Mouse (Mus musculus): ENCODE data around the gene Sh3pxd2a. TPM values are rescaled to one million over a fixed set of nuclear protein-coding genes. Genes with fewer than 3 reads are reported as not detected.

The Sh3pxd2a gene
- polyA plus RNA-seq, 1 experiment from 2014 or later: 1.8 TPM

- ATAC-seq: no peak
- H3K4me1 ChIP-seq (ENCODE audit: control insufficient read depth, insufficient read depth, low read depth, low read length): peaks cover 3% of the 10 kb centered on the region; the same call in 1 of the 2 replicates
- 81% methylated on average over 6 of the region's 6 CpGs for WGBS
- H3K9ac ChIP-seq (ENCODE audit: low read depth, low read length): no peak overlapping the region
- H3K9me3 ChIP-seq (ENCODE audit: control insufficient read depth, low read length): no peaks in the 10 kb centered on the region
- no peak overlapping the region for H3K4me2 ChIP-seq (ENCODE audit: low read length)
- no peaks in the 10 kb centered on the region for H3K27me3 ChIP-seq (replicated peaks; ENCODE audit: control insufficient read depth, insufficient read depth, low read length)
- no peak overlapping the region for H3K27ac ChIP-seq (ENCODE audit: low read depth, low read length)
- no peaks in the 10 kb centered on the region; the same call in 1 of the 2 replicates for H3K36me3 ChIP-seq (ENCODE audit: control insufficient read depth, insufficient read depth, low read length)
- H3K4me3 ChIP-seq (ENCODE audit: low read length): no peak overlapping the region
These were observed 178.6 kb downstream of the Sh3pxd2a start for GRCm38 (mm10) chr19:47285581-47285980.

GRCm38 (mm10) chr19:47282688-47283215 is 181.4 kb downstream of the Sh3pxd2a start:
- ATAC-seq: no peak
- 95% methylated on average over 17 of the region's 17 CpGs for WGBS
- Histone ChIP-seq H3K4me1 (ENCODE audit: control insufficient read depth, insufficient read depth, low read depth, low read length) (peaks cover 10% of the 10 kb centered on the region), H3K4me2 (ENCODE audit: low read length) (no peak overlapping the region), H3K9ac (ENCODE audit: low read depth, low read length) (no peak overlapping the region), H3K36me3 (ENCODE audit: control insufficient read depth, insufficient read depth, low read length) (no peaks in the 10 kb centered on the region; the same call in 1 of the 2 replicates), H3K9me3 (ENCODE audit: control insufficient read depth, low read length) (no peaks in the 10 kb centered on the region), H3K27ac (ENCODE audit: low read depth, low read length) (no peak overlapping the region), H3K27me3 (replicated peaks; ENCODE audit: control insufficient read depth, insufficient read depth, low read length) (no peaks in the 10 kb centered on the region), H3K4me3 (ENCODE audit: low read length) (no peak overlapping the region)

GRCm38 (mm10) chr19:47282050-47282454 is 182.1 kb downstream of the Sh3pxd2a start:
- no peak for ATAC-seq
- peaks cover 10% of the 10 kb centered on the region for H3K4me1 ChIP-seq (ENCODE audit: control insufficient read depth, insufficient read depth, low read depth, low read length)
- H3K27me3 ChIP-seq (replicated peaks; ENCODE audit: control insufficient read depth, insufficient read depth, low read length): no peaks in the 10 kb centered on the region
- no peak overlapping the region for H3K4me3 ChIP-seq (ENCODE audit: low read length)
- H3K9me3 ChIP-seq (ENCODE audit: control insufficient read depth, low read length): no peaks in the 10 kb centered on the region
- H3K4me2 ChIP-seq (ENCODE audit: low read length): no peak overlapping the region
- H3K36me3 ChIP-seq (ENCODE audit: control insufficient read depth, insufficient read depth, low read length): no peaks in the 10 kb centered on the region; the same call in 1 of the 2 replicates
- H3K27ac ChIP-seq (ENCODE audit: low read depth, low read length): no peak overlapping the region
- no peak overlapping the region for H3K9ac ChIP-seq (ENCODE audit: low read depth, low read length)
- WGBS: 72% methylated on average over 6 of the region's 6 CpGs

DNA sequence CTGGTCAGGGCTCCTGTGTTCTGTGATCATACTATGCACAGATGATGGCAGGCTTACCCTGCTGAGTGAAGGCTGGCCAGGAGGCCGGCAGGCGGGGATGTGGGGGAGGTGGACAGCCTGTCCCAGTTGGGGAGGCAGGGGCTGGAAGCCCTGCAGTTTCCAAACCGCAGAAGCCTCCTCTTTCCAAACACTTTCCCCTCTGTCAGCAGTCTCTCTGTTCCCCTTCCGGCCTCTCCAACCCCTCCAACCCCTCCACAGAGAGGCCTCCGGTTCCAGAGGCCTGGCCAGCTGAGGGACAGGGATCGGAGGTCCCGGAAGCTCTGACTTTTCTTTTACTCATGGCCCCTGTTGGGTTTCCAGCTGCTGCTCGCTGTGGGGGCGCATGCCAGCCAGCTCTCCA is 183.3 kb downstream of the Sh3pxd2a start:
- no peak for ATAC-seq
- H3K4me3 ChIP-seq (ENCODE audit: low read length): no peak overlapping the region
- H3K27me3 ChIP-seq (replicated peaks; ENCODE audit: control insufficient read depth, insufficient read depth, low read length): no peaks in the 10 kb centered on the region
- H3K27ac ChIP-seq (ENCODE audit: low read depth, low read length): no peak overlapping the region
- H3K4me2 ChIP-seq (ENCODE audit: low read length): no peak overlapping the region
- WGBS: 73% methylated on average over 9 of the region's 9 CpGs
- H3K9ac ChIP-seq (ENCODE audit: low read depth, low read length): no peak overlapping the region
- H3K36me3 ChIP-seq (ENCODE audit: control insufficient read depth, insufficient read depth, low read length): no peaks in the 10 kb centered on the region; the same call in 1 of the 2 replicates
- peaks cover 10% of the 10 kb centered on the region for H3K4me1 ChIP-seq (ENCODE audit: control insufficient read depth, insufficient read depth, low read depth, low read length)
- H3K9me3 ChIP-seq (ENCODE audit: control insufficient read depth, low read length): no peaks in the 10 kb centered on the region

DNA sequence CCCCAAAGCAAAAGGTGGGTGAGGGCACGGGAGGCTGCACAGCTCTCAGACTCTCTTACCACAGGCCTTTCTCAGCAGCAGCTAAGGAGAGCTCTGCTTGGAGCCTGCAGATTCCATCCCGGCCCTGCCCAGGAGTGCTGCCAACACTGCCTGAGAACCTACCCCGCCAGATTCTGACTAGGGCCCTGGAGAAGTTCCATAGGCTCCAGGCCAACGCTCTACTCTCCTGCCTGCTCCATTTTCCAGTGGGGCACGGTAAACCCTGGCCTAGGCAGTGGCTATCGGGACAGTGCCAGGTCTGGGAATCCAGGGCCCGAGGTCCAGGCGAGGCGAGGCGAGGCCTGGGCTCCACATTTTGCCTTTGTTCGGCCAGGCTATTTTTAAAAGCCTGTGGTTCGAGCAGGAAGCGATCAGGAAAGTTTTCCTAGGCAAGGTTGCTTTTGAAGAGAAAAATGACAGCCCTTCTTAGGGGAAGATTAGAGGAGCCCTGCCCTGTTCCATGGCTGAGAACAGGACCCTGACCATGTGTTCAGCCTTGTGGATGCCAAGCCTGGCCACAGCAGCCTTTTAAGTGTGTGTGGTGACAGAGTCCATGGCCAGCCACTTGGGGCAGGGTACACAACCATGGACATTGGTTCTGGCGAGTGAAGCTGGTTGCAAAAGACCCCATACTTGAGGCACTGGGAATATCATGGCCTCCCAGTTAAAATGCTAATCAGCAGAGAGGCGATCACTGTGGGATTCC is 184.2 kb downstream of the Sh3pxd2a start:
- WGBS: 66% methylated on average over 15 of the region's 15 CpGs
- H3K9ac ChIP-seq (ENCODE audit: low read depth, low read length): no peak overlapping the region
- no peak overlapping the region for H3K4me3 ChIP-seq (ENCODE audit: low read length)
- H3K4me2 ChIP-seq (ENCODE audit: low read length): no peak overlapping the region
- ATAC-seq: peak; percentile 83
- H3K27me3 ChIP-seq (replicated peaks; ENCODE audit: control insufficient read depth, insufficient read depth, low read length): no peaks in the 10 kb centered on the region
- peaks cover 10% of the 10 kb centered on the region for H3K4me1 ChIP-seq (ENCODE audit: control insufficient read depth, insufficient read depth, low read depth, low read length)
- no peaks in the 10 kb centered on the region for H3K9me3 ChIP-seq (ENCODE audit: control insufficient read depth, low read length)
- H3K27ac ChIP-seq (ENCODE audit: low read depth, low read length): peak overlapping the region; percentile 49
- no peaks in the 10 kb centered on the region for H3K36me3 ChIP-seq (ENCODE audit: control insufficient read depth, insufficient read depth, low read length)

DNA sequence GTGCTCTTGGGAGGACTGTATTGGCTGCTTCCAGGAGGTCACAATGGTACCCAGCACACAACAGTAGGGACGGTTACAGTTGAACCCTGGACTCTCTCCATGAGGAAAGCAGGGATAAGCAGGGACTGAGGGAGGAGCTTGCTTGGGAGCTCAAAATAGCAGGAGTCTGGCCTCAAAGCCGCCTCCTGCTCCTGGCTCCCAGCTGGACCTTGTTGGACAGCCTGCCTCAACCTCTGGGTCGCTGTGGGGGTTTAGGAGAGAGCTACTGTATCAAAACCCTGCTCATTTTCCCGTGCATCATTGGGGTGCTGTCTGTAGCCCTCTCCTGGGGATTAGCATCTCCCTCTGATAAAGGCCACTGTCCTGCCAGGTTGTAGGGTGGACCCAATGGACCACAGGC is 184.8 kb downstream of the Sh3pxd2a start:
- no peaks in the 10 kb centered on the region for H3K36me3 ChIP-seq (ENCODE audit: control insufficient read depth, insufficient read depth, low read length)
- WGBS: 81% methylated on average over 4 of the region's 4 CpGs
- H3K4me1 ChIP-seq (ENCODE audit: control insufficient read depth, insufficient read depth, low read depth, low read length): peaks cover 10% of the 10 kb centered on the region
- no peak for ATAC-seq
- no peak overlapping the region for H3K9ac ChIP-seq (ENCODE audit: low read depth, low read length)
- H3K4me2 ChIP-seq (ENCODE audit: low read length): no peak overlapping the region
- H3K27ac ChIP-seq (ENCODE audit: low read depth, low read length): peak overlapping the region; percentile 49
- H3K9me3 ChIP-seq (ENCODE audit: control insufficient read depth, low read length): no peaks in the 10 kb centered on the region
- H3K4me3 ChIP-seq (ENCODE audit: low read length): no peak overlapping the region
- no peaks in the 10 kb centered on the region for H3K27me3 ChIP-seq (replicated peaks; ENCODE audit: control insufficient read depth, insufficient read depth, low read length)

GRCm38 (mm10) chr19:47276730-47277129 is 187.5 kb downstream of the Sh3pxd2a start:
- no peak overlapping the region for H3K9ac ChIP-seq (ENCODE audit: low read depth, low read length)
- H3K4me2 ChIP-seq (ENCODE audit: low read length): no peak overlapping the region
- H3K4me1 ChIP-seq (ENCODE audit: control insufficient read depth, insufficient read depth, low read depth, low read length): peaks cover 10% of the 10 kb centered on the region
- 79% methylated on average over 6 of the region's 6 CpGs for WGBS
- no peaks in the 10 kb centered on the region for H3K27me3 ChIP-seq (replicated peaks; ENCODE audit: control insufficient read depth, insufficient read depth, low read length)
- H3K4me3 ChIP-seq (ENCODE audit: low read length): no peak overlapping the region
- no peaks in the 10 kb centered on the region for H3K9me3 ChIP-seq (ENCODE audit: control insufficient read depth, low read length)
- peaks cover 4% of the 10 kb centered on the region; the same call in 1 of the 2 replicates for H3K36me3 ChIP-seq (ENCODE audit: control insufficient read depth, insufficient read depth, low read length)
- ATAC-seq: no peak
- H3K27ac ChIP-seq (ENCODE audit: low read depth, low read length): no peak overlapping the region

DNA sequence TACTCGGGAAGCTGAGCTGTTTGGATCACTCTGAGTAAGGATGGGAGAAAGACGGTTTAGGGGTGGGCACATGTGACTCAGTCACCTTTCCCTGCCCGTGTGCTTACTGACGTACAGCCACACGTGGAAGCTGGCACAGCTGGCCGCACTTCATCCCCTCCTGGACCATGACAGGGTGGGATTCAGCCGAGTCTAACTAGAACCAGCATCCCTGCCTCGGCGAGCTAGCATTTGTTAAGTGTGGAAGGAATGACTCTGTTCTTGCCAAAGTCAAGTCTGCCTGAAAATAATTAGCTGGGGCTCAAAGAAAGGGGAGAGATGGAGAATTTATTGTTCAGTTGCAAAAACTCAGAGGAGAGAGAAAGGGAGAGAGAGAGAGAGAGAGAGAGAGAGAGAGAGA is 193.7 kb downstream of the Sh3pxd2a start:
- H3K27ac ChIP-seq (ENCODE audit: low read depth, low read length): no peak overlapping the region
- peaks cover 16% of the 10 kb centered on the region for H3K36me3 ChIP-seq (ENCODE audit: control insufficient read depth, insufficient read depth, low read length)
- no peaks in the 10 kb centered on the region for H3K27me3 ChIP-seq (replicated peaks; ENCODE audit: control insufficient read depth, insufficient read depth, low read length)
- H3K4me3 ChIP-seq (ENCODE audit: low read length): no peak overlapping the region
- no peaks in the 10 kb centered on the region for H3K4me1 ChIP-seq (ENCODE audit: control insufficient read depth, insufficient read depth, low read depth, low read length)
- WGBS: 76% methylated on average over 9 of the region's 9 CpGs
- no peak overlapping the region for H3K9ac ChIP-seq (ENCODE audit: low read depth, low read length)
- no peak for ATAC-seq
- H3K4me2 ChIP-seq (ENCODE audit: low read length): no peak overlapping the region
- H3K9me3 ChIP-seq (ENCODE audit: control insufficient read depth, low read length): no peaks in the 10 kb centered on the region

DNA sequence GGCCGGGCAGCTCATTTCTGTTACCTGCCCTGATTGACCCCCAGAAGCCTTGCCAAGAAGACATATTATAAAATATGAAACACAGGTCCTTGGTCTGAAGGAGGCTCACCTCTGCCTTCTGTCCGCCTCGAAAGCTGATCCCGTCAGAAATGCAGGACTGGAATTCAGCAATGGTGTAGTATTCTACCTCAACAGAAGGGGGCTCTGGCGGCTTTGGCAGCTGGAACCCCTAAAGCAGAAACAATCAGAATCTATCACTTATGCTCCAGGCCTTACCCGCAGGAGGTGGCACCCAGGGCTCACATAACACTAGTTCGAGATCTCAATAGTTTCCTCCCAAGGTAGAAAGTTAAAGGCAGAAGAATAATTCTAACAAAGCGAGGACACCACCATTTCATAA is 194.5 kb downstream of the Sh3pxd2a start:
- no peak overlapping the region for H3K27ac ChIP-seq (ENCODE audit: low read depth, low read length)
- ATAC-seq: no peak
- H3K4me1 ChIP-seq (ENCODE audit: control insufficient read depth, insufficient read depth, low read depth, low read length): no peaks in the 10 kb centered on the region
- 49% methylated on average over 8 of the region's 8 CpGs for WGBS
- H3K9ac ChIP-seq (ENCODE audit: low read depth, low read length): no peak overlapping the region
- H3K36me3 ChIP-seq (ENCODE audit: control insufficient read depth, insufficient read depth, low read length): peaks cover 16% of the 10 kb centered on the region
- H3K9me3 ChIP-seq (ENCODE audit: control insufficient read depth, low read length): no peaks in the 10 kb centered on the region
- H3K27me3 ChIP-seq (replicated peaks; ENCODE audit: control insufficient read depth, insufficient read depth, low read length): no peaks in the 10 kb centered on the region
- H3K4me2 ChIP-seq (ENCODE audit: low read length): no peak overlapping the region
- no peak overlapping the region for H3K4me3 ChIP-seq (ENCODE audit: low read length)

Data from hindbrain, embryonic 16.5 days (tissue).